Mouse (Mus musculus) spleen, postnatal 14 days (tissue): ENCODE results near the gene Stn1.
A peak's percentile ranks its signal among the peaks of the same experiment; 100 is the strongest.

Experiments used
- DNase-seq, 2 experiments: peaks; one replicate each; pipeline ENCODE4 v3.0.0; 2021 to 2022; ENCODE audit warnings: low spot score in 2 of 2

The Stn1 gene

GRCm38 (mm10) chr19:47545055-47545454 is 7.7 kb upstream of the Stn1 start:
- DNase-seq = no peak

- DNase-seq = no peak
Measured at GRCm38 (mm10) chr19:47542441-47542840, 5.1 kb upstream of the Stn1 start.

DNA sequence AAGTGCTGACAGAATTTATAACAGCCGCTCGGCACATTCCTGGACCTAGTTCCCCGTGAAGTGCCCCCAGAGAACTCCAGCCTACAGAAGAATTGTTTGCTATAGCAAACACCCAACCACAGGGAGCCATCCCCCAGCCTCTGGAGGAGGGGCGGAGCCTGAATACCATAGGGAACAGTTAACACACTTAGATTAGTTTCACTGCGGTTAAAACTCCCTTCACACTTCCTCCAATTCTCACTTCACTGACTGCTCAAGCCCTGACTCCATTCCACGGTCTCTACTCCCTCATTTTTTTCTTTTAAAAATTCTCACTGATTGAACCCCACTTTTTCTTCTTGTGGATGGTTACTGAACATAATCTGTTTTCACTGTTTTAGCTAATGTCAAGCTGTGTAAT is 1.5 kb upstream of the Stn1 start:
- DNase-seq = no peak

- no peak for DNase-seq
Measured at GRCm38 (mm10) chr19:47537879-47538278, 572 bp upstream of the Stn1 start.

DNA sequence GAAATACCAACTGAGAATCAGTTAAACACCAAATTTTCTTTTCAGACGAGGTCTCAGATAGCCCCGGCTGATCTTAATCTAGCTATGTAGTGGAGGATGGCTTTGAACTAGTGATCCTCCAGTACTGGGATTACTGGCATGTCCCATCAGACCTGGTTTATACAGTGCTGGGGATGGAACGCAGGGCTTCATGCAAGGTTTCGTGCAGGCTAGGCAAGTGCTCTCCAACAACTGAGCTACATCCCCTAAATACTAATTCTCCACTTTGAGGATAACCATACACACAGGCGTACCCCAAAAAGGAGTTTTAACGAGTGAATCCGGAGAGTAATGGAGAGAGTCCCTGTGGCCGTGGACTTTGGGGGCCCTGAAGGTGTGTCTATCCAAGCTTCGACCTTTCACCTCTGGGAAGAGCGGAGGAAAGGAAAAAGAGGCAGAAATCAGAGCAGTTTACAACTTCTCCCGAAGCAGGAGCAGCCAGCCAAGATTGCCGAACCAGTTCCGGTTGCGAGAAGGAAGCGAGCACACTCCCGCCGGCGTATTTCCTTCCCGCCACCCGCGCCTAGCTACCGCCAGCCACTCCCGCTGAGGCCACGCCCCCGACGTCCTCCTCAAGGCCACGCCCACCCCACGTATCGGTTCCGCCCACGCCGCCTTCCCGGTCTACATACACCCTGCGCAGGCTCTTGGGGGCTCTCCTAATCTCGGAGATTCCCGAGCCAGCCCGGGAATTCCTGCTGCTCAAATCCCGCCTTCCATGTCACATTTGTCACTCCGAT is 597 bp downstream of the Stn1 start:
- peak; percentile 96 to 97 for DNase-seq

DNA sequence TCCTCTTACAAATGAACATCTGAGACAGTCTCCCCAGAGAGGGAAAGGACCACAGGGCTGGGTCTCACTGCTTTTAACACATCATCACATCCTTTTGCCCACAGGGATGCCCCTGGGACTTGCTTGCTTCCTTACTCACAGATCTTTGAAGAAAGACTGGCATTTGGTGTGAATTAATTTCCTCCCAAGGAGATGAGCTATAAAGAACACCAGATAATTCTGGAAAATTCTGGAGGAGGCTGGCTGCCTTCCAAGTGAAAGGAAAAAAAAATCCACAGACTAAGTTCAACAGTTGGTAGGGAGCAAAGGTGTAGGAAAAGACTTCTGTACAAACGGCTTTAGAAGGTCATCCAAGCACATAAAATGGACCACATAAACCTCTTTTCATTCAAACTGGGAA is 3.2 kb downstream of the Stn1 start:
- DNase-seq = no peak

- DNase-seq = no peak
Measured at GRCm38 (mm10) chr19:47532449-47532848, 4.9 kb downstream of the Stn1 start.

DNA sequence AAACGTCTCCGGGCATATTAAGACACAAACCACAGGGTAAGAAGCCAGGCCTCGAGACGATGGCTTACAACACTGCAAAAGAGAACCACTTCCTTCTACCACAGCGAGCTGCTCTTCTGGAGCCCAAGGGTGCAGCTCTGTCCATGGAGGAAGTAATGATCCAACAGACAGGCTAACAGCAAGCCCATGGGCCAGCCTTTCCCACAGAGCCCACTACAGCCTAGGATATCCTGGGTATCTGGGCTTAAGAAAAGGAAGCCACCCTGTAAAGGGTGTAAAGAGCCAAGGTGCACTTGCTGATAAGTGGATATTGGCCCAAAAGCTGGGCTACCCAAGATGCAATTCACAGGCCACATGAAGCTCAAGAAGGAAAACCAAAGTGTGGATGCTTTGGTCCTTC is 6.0 kb downstream of the Stn1 start:
- DNase-seq = no peak

DNA sequence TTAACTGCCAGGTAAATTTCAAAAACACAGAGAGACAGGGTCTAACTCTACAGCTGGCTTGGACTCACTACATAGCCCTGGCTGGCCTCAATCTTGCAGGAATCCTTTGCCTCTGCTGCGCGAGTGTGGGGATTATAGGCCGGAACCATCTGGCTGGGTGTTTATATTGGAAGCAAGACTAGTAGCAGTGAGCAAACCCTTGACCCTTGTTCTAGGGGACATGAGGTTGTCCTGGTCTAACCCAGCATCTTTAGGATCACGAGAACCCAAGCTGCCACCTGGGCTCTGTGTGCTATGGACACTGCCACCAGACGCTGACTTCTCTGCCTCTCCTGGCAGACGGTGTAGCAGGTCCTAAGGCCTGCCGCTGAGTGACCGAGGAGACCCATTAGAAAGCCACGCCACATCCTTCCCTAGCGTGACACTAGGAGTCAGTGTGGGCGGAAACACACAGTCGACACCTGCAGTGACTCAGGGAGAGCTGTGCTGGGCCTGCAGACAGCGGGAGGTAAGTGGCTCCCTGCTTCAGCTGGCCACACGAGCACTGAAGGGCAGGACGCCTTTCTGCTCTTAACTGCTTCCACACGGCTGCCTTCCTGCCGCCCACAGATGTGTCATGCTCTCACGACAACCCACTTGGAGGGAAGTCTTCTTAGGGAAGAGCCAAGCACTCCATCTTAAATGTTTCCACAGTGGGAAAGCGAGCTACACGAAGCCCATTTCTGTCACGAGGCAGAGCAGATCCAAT is 10.9 kb downstream of the Stn1 start:
- no peak for DNase-seq

DNA sequence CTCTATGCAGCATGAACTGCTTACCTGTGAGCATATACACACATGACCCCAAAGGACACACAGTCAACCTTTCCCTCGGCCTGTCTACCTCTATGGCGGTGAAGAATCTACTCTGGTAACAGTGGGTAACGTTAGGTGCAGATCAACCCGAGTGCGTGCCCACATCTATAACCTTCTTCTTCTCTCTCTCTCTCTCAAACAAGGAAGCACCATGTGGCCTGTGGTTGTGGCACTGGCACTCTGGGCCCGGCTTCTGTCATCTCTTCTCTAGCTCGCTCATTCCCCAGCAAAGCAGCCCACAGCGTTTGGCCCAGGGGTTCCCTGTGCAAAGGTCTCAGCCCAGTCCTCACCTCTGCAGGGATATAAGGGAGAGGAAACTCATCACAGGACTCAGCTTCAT is 12.4 kb downstream of the Stn1 start:
- no peak for DNase-seq

GRCm38 (mm10) chr19:47521403-47521802 is 15.9 kb downstream of the Stn1 start:
- DNase-seq = no peak

GRCm38 (mm10) chr19:47519163-47519893 is 18.0 kb downstream of the Stn1 start:
- DNase-seq = no peak

DNA sequence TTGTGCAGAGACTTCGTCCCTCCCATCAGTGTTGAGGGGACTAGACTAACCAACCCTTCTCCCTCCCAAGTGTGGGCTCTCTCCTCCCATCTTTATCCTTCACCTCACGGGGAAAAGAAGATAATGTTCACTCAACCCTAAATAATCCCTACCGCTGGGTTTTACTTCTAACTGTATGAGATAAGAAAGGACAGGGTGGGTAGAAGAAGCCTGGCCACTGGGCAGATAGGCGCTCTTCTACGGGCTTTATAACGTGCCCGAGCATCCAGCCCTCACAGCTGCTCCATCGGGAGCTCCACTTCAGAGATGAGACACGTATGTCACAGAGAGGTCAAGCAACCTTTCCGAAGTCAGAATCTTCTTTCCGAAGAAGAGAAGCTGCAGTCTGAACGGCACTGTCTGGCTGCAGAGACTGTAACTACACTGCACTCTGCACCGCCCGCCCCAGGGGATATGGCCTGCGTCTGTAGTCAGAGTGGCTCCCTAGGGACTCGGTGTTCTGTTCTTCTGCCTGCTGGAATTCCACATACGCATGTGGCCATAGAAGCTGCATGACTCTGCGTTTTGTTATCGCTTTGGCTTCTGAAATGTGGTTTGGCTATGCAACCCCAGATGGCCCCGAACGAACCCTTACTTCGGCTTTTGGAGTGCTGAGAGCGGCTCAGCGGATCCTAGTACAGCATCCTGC is 18.7 kb downstream of the Stn1 start:
- DNase-seq = no peak

DNA sequence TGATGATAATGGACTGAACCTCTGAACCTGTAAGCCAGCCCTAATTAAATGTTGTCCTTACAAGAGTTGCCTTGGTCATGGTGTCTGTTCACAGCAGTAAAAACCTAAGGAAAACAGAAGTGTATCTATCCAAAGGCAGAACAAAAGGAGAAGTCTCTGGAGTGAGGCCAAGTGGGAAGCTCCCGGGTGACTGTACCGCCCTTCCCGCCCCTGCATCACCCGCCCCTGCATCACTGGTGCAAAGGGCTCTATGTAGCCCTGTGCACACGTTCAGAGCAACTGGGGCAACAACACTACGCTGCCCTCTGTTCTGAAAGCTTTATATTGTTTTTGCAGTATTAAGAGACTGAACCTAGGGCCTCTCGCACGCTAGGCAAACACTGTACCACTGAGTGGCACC is 19.7 kb downstream of the Stn1 start:
- no peak for DNase-seq

- no peak for DNase-seq
Measured at GRCm38 (mm10) chr19:47516879-47517278, 20.4 kb downstream of the Stn1 start.

- DNase-seq = no peak
Measured at GRCm38 (mm10) chr19:47515091-47515490, 22.2 kb downstream of the Stn1 start.

DNA sequence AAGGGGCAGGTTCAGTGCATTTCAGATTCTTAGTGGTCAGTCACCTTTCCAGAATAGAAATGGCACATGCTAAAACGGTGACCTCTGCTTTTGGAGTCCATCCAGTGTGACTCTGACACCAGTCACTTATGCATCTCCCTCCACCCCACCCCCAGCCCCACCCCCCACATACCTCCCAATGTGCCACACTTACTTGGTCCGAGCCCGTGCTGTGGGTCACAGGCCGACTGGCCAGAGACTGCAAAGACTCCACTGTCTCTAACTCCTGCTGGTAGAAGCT is 23.7 kb downstream of the Stn1 start:
- DNase-seq = no peak

DNA sequence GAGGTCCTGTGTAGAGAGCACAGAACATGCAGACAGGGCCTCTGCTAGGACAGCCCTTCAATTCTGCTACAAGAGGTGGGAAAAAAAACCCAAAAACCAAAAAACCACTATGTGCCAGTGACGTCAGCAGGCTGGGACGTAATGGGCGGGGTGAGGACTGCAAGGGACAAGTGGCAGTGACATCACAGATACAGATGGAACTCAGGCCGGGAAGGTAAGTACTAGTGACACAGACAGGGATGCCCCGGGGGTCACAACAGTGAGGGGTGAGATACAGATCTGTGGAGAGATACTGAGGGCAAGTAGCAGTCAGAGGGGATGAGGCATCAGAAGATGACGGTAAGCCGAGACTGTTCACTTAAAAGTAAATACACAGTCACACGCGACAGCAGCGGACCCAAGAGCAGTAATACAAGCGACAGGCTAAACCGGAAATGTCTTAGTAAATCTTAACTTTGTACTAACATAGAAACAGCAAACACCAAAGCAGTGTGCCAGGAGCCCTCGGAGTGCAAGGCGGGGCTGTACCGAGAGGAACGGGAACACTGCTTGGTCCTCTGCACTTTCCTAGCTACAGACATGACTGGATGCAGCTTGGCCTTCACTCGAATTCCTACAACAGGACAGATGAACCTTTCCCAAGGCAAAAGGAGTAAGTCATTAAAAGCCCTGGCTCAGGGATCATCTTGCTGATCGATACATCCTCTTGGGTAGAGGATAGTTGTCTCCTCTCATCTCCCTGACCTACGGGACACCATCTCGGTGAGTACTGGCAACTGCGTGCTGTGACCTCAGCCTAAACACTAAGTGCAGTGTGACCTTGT is 24.3 kb downstream of the Stn1 start:
- no peak for DNase-seq

DNA sequence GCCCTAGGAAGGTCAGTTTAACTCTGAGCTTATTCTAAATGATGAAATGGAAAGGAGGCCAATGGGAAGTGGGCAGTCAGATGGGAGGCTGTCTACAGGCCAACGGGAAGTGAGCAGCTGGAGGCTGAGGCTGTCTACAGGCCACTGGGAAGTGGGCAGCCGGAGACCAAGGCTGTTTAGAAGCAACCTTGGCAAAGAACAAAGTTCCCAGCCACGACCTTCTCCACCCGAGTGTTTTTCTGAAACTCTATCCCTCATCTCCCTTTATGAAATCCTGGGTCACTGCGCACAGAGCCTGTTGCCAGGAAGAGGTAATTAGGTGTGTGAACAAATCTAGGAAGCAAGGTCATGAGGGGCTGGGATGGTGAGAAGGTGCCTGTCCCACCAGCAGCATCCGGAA is 25.3 kb downstream of the Stn1 start:
- DNase-seq = no peak

- DNase-seq = no peak
Measured at GRCm38 (mm10) chr19:47511294-47511675, 26.0 kb downstream of the Stn1 start.

DNA sequence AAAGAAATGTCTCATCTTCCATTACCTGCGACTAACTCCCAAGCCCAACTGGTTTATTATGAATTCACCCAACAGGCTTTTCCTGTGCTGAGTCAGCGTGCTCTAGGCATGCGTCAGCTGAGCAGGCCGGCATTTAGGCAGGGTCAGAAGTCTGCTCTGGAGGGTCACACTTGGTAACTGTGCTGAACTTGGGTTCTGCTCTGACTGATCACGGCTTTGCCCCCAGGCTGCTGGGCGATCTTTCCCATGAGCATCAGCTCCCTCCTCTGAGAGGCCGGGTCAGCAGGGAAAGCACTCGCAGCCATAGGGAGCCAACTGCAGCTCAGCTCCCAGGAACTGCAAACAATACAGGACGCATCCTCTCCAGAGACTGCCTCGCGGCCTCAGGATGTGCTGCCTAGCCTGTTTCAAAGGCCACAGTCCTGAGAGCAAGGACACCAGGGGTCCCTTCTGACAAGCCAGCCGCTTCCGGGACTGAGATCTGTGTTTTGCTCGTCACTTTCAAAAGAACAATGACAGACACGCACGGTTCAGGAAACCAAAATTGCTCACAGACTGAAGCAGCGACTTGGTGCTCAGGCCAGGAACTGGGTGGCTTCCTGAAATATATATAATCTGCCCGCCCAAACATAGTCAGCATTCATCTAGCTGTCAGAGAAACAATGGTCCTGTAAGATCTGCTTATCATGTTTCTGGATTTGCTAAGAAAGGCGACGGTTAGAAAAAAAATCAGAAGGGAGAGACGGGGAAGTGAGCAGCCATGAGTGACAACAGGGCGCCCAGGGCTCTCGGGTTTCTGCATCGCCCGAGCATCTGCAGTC is 26.6 kb downstream of the Stn1 start:
- DNase-seq = no peak
